Mouse (Mus musculus) megakaryocyte, embryonic 14.5 days (primary cell): ENCODE data around the gene Xntrpc.

Source experiments
- FLI1 ChIP-seq: IDR thresholded peaks from 2 replicates; pipeline ENCODE4 v1.6.1; 2012; ENCODE audit warnings: low read length, inconsistent platforms, mixed read lengths
- GATA1 ChIP-seq: IDR thresholded peaks from 3 replicates; pipeline ENCODE4 v1.6.1; 2012; ENCODE audit warnings: mixed read lengths, low read length, inconsistent platforms, borderline replicate concordance

DNA sequence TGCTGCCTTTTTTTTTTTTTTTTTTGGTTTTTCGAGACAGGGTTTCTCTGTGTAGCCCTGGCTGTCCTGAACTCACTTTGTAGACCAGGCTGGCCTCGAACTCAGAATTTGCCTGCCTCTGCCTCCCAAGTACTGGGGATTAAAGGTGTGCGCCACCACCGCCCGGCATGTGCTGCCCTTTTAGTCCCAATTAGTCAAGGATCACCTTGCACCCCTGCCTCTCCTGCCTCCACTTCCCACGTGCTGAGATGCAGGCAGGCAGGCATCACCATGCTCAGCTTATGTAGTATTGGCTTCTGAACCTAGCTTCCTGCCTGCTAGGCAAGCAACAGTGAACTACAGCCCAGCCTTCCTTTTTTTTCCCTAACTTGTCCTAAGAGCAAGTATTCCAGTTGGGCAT lies 51.9 kb downstream of the Xntrpc start:
- TF ChIP-seq GATA1 (no peak), FLI1 (no peak)
